Mouse (Mus musculus) megakaryocyte-erythroid progenitor cell, adult 5-6 weeks (primary cell): ENCODE measurements at regions not wholly inside any gene's neighbourhood (a gene's known extent, or its start where the extent isn't known, plus 50 kb on each side); places are given as distances from the start of the nearest gene placed in this dataset.

Experiments used
- ATAC-seq: replicated peaks from 2 replicates; pipeline ENCODE4 v1.8.0; 2016; ENCODE audit warnings: mild to moderate bottlenecking, inconsistent platforms; ENCODE audit not compliant: severe bottlenecking, poor library complexity, low FRiP score, low TSS enrichment

GRCm38 (mm10) chr13:60015854-60016366 lies 161.3 kb downstream of the Gas1 start:
- no peak for ATAC-seq

- ATAC-seq: no peak
Measured at GRCm38 (mm10) chr13:60012046-60012813, 164.9 kb downstream of the Gas1 start.

DNA sequence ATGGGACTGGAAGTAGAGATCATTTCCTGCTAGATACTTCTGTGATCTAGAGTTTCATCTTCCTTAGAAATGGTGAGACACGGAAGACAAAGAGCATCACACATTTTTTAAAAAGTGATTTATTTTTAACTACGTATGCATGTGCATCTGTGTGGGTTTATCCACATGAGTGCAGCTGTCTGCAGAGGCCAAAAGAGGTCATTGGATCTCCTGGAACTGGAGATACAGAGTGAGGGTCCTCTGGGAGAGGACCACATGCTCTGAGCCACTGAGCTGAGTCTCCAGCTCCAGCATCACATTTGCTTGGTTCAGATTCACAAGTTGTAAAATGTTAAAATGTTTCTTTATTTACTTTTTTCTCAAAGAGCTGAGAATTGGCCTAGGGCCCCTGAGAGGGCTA lies 166.1 kb downstream of the Gas1 start:
- no peak for ATAC-seq

DNA sequence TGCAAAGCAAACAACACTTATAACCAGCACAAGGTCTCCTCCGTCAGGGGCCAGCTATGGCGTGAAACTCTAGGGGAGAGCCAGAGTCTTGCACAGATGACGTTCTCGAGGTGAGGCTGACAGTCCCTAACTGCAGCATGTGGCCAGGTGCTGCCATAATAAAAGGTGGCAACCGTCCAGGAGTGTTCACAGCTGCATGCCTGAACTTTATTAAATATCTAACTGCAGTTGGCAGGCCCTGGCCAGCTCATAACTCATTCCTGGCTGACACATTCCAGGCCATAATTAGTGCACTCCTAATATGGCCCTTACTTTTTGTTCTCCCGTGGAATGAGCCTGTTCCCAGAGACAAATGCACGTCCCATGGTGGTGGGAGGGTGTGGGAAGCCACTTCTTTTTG lies 169.6 kb downstream of the Gas1 start:
- no peak for ATAC-seq

- ATAC-seq: no peak
Measured at GRCm38 (mm10) chr13:60007031-60007430, 170.1 kb downstream of the Gas1 start.

DNA sequence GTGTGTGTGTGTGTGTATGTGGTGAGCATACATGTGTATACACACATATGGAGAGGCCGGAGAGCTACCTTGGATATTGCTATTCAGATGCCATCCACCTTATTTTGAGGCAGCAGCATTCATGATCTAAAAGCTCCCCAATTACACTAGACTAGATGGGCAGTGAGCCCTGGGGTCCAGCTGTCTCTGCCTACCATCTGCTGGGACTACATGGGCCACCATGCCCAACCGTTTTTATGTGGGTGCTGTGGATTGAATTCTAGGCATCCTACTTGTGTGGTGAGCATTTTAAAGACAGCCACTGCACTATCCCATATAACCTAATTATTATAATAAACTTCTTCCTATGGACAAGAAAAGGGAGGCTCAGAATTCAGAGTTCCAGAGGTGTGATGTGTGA lies 172.6 kb downstream of the Gas1 start:
- ATAC-seq: no peak

DNA sequence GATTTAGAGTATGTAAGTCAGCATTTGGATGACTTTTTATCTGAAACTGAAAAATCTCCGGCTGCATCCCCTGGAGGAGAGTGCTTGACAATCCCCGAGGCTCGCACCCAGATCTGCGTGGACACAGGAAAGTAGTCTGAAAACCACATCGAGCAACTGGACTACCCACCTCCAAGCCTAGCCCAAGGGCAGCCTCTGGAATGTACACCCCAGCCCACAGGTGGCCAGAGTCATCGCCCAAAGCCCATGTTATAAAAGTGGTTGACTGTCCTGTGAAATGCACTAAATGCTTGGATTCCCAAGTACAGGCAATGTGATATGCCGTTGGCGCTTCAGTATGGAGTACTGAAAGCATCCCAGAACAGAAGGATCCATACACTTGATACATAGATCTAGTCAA lies 175.1 kb downstream of the Gas1 start:
- no peak for ATAC-seq

GRCm38 (mm10) chr13:60001637-60002036 lies 175.5 kb downstream of the Gas1 start:
- ATAC-seq: no peak

DNA sequence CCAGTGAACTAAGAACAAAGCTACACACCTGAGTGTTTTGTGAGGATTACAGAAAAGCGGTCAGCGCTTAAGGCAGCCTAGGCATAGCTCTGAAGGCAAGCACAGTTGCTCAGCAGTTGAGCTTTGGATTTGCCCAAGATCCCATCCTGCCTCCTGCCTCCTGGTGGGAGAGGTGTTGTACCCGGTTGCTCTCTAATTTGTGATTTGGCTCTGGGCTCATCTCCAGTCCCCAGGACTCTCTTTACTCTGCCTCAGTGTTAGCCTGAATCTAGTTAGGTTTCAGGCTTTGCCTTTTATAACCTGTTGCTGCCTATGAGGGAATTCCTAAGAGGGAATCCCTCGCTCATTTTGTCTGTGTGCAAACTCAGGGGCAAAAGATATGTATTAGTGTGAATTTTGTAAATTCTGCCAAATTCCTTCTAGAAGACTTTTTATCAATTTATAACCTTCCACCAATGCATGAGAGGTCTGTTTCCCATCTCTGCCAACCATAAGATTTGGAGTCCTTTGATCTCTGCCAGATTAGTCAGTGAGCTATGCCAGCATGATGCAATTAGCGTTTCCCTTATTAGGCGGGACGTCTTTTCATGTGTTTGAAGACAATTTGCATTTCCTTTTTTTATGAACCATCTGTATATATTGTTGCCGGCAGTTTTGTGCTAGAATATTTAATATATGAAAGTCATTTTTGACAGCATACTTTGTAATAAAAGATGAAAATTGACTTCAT lies 176.4 kb downstream of the Gas1 start:
- ATAC-seq: no peak

DNA sequence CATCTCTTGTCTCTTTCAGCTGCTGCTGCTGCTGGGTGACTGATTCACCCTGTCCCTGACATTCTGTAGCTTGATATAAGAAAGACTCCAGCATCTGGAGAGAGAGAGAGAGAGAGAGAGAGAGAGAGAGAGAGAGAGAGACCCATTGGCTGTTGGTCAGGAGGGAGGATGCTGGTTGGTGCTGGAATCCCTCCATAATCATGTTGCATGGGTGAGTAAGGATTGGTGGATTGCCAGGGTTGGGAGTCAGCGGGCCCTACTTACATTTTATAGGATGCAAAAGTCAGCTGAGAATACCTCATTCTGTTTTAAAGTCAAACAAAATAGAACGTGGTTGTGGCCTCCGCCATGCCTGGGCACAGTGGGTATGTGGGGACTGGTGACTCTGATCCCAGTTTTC lies 174.5 kb upstream of the Tut7 start:
- no peak for ATAC-seq

DNA sequence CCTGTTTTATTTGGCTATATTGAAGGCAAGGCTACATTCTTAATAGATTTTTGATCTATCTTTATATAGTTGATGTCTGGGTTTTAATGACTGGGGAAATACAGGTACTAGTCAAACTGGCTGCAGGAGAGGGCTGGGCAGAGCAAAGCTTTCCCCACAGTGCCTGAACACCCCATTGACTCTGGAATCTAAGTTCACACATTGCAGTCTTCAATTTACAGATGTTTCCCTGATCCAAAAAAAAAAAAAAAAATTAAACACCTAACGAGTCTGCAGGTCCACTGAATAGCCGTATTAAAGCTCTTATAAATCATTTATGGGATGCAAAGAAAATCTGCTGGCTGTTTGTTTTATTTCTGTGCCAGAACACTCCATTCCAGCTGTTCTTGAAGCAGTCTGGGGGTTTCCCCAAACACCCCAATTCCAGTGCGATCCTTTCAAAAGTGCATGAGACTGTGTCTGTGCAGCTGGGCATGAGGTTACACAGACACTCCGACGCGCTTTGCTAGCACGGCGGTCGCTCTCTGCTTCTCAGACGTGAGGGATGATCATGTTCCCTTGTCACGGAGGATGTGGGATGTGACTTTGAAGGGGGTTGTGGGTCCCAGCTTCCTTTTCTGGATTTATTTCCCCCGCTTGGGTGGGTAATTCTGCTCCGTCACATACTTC lies 173.3 kb upstream of the Tut7 start:
- ATAC-seq: no peak

- no peak for ATAC-seq
Measured at GRCm38 (mm10) chr13:59992780-59993501, 170.0 kb upstream of the Tut7 start.

- ATAC-seq: no peak
Measured at GRCm38 (mm10) chr13:59992346-59992745, 169.4 kb upstream of the Tut7 start.

DNA sequence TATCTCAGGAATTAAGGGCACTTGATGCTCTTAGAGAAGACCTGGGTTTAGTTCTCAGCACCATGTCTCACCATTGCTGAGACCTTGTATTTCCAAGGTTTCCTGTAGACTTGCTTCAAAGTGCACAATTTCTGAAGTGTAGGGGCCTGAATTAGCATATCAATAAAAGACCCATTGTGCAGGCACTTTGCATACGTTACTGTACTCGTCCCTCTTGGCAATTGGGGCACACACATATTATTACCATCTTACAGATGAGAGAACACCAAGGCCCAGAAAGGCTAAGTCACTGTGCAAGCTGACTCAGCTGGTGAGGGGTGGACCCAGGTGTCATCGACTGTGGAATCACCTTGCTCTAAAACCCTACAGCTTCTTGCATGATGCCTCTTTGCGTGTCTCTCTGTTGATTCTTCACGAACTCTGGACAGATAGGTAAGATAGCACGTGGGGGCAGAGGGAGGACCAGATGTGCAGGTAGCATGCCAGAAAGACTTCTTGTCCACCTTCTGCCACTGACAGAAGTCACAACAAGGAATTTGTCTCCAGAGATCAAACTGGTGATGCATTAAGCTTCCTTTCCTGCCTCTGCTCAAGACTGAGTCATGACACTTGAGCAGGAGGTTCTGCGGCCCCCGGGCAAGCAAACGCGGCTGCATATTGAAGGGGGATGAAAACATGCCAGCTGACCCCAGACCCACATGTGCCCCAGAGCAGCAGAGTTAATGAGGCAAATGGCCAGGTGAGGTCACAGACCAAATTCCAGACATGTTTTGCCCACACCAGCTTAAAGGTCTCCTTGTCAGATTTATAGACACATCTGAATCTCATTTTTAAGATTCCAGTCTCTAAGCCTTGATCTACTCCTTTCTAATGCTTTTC lies 167.7 kb upstream of the Tut7 start:
- no peak for ATAC-seq

- no peak for ATAC-seq
Measured at GRCm38 (mm10) chr13:59988393-59988965, 165.5 kb upstream of the Tut7 start.

DNA sequence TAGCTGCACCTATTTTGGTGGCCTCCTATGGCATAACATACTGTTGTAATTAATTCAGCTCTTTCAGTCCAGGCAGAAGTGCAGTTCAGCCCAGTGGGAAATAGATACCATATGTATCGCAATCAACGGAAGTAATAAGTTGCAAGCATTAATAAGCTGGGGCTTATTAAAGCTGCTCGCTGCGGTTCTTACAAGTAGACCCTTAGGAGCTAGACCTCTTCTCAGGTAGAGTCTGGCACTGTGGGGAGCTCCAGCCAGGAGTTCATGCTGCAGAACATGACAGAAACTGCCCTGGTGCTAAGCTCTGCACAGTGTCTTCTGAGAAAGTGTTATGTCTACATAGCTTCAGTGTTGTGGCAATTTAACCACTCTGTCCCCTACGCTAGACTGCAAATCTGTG lies 153.5 kb upstream of the Tut7 start:
- no peak for ATAC-seq

DNA sequence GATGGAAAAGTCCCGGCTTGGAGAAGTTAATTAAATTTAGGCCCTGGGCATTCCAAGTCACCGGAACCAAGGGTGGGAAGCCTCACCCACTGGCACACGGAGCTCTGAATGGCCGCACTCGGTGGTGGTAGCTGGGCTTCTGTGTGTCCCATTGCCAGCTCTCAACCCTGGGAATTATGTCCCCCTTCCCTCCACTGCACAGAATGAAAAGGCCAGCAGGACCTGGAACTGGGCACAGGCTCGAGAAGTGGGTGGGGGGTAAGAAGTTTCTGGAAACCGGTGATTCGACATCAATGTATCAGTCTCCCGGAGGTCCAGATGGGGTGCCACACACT lies 149.1 kb upstream of the Tut7 start:
- no peak for ATAC-seq

DNA sequence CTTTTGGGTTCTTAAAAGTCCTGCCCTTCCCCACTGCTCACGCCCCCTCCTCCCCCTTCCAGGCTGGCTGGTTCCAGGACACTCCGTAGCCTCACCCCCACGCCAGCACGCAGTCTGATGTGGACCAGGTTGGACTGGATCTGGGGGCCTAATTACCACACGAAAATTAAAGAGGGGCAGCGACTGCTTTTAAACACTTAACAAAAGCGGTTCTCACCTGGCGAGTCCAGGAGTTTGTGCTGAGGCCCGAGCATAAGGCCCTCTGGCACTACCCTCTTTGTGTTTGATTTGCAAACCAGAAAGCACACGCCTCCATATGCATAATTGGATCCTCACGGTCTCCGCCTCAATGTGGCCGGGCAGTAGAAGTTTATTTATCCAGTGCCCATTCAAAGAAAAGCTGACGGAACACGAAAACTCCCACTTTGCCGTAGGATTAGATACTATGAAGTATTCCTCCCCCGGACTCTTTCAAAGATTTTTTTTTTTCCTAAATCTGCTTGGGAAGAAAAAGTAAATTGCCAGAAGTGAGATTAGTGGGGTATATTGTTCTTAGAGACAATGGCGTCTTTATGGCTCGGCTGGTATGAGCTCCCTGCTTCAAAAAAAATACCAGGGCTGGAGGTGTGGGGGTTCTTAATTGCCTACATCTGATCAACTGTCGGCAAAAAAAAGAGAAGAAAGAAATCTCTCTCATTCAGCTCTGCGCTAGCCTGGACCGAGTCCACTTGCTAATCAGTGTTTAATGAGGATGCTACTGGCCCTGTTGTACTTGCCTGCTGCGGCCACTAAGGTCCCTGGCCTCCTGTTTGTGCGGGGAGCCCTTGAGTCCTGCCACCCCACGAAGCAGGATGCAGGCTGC lies 148.5 kb upstream of the Tut7 start:
- ATAC-seq: no peak
